28 mouse cellular contexts compared by ENCODE assay signal in the genomic region with DNA sequence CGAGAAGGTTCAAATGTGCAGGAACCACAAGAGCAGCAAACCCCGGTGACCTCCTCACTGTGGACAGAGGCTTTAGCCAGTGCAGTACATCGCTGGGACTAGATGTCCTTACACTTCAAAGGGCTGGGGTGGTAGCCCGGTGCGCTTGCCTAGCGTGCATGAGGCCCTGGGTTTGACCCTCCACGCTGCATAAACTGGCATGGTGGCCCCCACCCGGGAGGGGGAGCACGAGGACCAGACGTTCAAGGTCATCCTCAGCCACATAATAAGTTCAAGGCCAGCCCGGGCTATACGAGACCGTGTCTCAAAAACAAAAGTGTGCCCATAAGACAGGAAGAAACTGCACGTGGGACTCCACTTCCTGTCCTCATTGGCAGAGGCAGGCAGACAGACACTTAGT. TPM values are rescaled to one million over a fixed set of nuclear protein-coding genes. Genes with fewer than 3 reads are reported as not detected.
A peak's percentile ranks its signal among the peaks of the same experiment; 100 is the strongest.
DNase-seq lines count a peak whose midpoint lies in the region; ATAC-seq lines count a peak whose summit lies in the region.
"Had no signal": no experiment of that assay in that cellular context is flagged by ENCODE, and none has a peak within 500 bp of the region (broad histone marks: within the 10 kb centered on the region; RNA-seq: fewer than 3 reads in every experiment).

No protein-coding gene starts in this region.

- H3K4me2 ChIP-seq in forebrain, embryonic 12.5 days = no peak overlapping the region
- H3K4me2 ChIP-seq: embryonic facial prominence, embryonic 13.5 days; embryonic facial prominence, embryonic 15.5 days; forebrain, embryonic 13.5 days; forebrain, embryonic 15.5 days had no signal

- H3K9ac ChIP-seq in forebrain, embryonic 12.5 days = no peak overlapping the region
- H3K9ac ChIP-seq: embryonic facial prominence, embryonic 13.5 days; embryonic facial prominence, embryonic 15.5 days; forebrain, embryonic 13.5 days; forebrain, embryonic 15.5 days; forebrain, postnatal 0 days had no signal

- no peak overlapping the region for H3K27ac ChIP-seq in forebrain, embryonic 12.5 days
- H3K27ac ChIP-seq: embryonic facial prominence, embryonic 13.5 days; embryonic facial prominence, embryonic 15.5 days; forebrain, embryonic 10.5 days; forebrain, embryonic 13.5 days; forebrain, embryonic 15.5 days had no signal

- H3K4me3 ChIP-seq in forebrain, embryonic 12.5 days (replicated peaks) = no peak overlapping the region
- H3K4me3 ChIP-seq: embryonic facial prominence, embryonic 13.5 days; embryonic facial prominence, embryonic 15.5 days; erythroblast, embryonic 14.5 days; forebrain, embryonic 10.5 days; forebrain, embryonic 13.5 days; forebrain, embryonic 15.5 days had no signal

- peaks cover 21% of the 10 kb centered on the region for H3K36me3 ChIP-seq in forebrain, embryonic 12.5 days (replicated peaks)

- H3K27me3 ChIP-seq in forebrain, embryonic 12.5 days = no peaks in the 10 kb centered on the region
- H3K27me3 ChIP-seq: CH12.LX; embryonic facial prominence, embryonic 13.5 days; embryonic facial prominence, embryonic 15.5 days; forebrain, embryonic 13.5 days; forebrain, embryonic 15.5 days; Patski had no signal

- no peaks in the 10 kb centered on the region for H3K4me1 ChIP-seq in forebrain, embryonic 12.5 days
- H3K4me1 ChIP-seq: embryonic facial prominence, embryonic 13.5 days; embryonic facial prominence, embryonic 15.5 days; forebrain, embryonic 13.5 days; forebrain, embryonic 15.5 days had no signal

- 86% methylated on average over 14 of the region's 14 CpGs for WGBS in forebrain, embryonic 12.5 days

- peak; percentile 49 for DNase-seq in adrenal gland, adult 2 months
- no peak for DNase-seq in adrenal gland, postnatal 10 days
- DNase-seq in adrenal gland, postnatal 25 days = peak; percentile 30
- no peak for DNase-seq in adrenal gland, postnatal 4 days (ENCODE audit: low spot score in 2 of 2)
- peak; percentile 54 for DNase-seq in testis, postnatal 10 days (ENCODE audit: low spot score)
- no peak for DNase-seq in testis, postnatal 14 days (ENCODE audit: low spot score)
- DNase-seq in adrenal gland, postnatal 36 days = peak; percentile 23 to 52
- DNase-seq: B cell, adult 2 months; cerebellum, adult 11 months; cerebellum, adult 18-20 months; cerebellum, adult 8-10 months; cerebellum, adult 9-11 months; cerebellum, postnatal 14 days; cerebellum, postnatal 36 days; embryo, embryonic 11 days; forebrain, postnatal 0 days had no signal

- no peak for ATAC-seq in forebrain, embryonic 12.5 days (ENCODE audit: low FRiP score)
- ATAC-seq: activated CD4-positive, CD25-positive, alpha-beta regulatory T cell, adult 4 months; CD4-positive, CD25-positive, alpha-beta regulatory T cell, adult 4 months; forebrain, embryonic 13.5 days; forebrain, embryonic 15.5 days; forebrain, postnatal 0 days; Patski had no signal

- peaks cover 6% of the 10 kb centered on the region; the same call in 1 of the 2 replicates for H3K9me3 ChIP-seq in forebrain, embryonic 12.5 days
- H3K9me3 ChIP-seq: embryonic facial prominence, embryonic 13.5 days; embryonic facial prominence, embryonic 15.5 days; forebrain, embryonic 13.5 days; forebrain, embryonic 15.5 days; G1E had no signal

RNA-seq across cellular contexts. Expression of a gene that starts 19.5 kb away (rescaled TPM):
- 1,000 to 10,000 TPM; 1,220 to 1,287 TPM for total RNA-seq in adrenal gland, adult 2 months (2021)
- 2,538 and 3,200 TPM in 2 replicates for polyA plus RNA-seq in adrenal gland, adult 2 months (2012; rRNA removed)
- 100 to 1,000 TPM; 763 to 803 TPM for total RNA-seq in adrenal gland, postnatal 10 days (2021)
- 1,140 and 1,281 TPM in 2 replicates for total RNA-seq in adrenal gland, postnatal 25 days (2021)
- total RNA-seq in adrenal gland, postnatal 4 days (2021) = 1,000 to 10,000 TPM in 1 of 2 experiments, 100 to 1,000 TPM in 1; 992 to 1,042 TPM
- total RNA-seq in adrenal gland, postnatal 36 days (2021) = 1,000 to 10,000 TPM; 1,300 to 1,490 TPM
- polyA plus RNA-seq in forebrain, embryonic 12.5 days (2016; fragmentation: Nextera tagmentation; extraction: Ambion mirVana) = 856 and 860 TPM in 2 replicates

RNA-seq across cellular contexts. Expression of a gene that starts 51.0 kb away (rescaled TPM):
- 10 to 100 TPM in 1 of 2 experiments, 1 to 10 TPM in 1; 8.9 to 28.6 TPM for total RNA-seq in adrenal gland, adult 2 months (2021)
- polyA plus RNA-seq in adrenal gland, adult 2 months (2012; rRNA removed) = 38.0 and 44.1 TPM in 2 replicates
- 10 to 100 TPM; 23.4 to 26.0 TPM for total RNA-seq in adrenal gland, postnatal 10 days (2021)
- 18.2 and 34.2 TPM in 2 replicates for total RNA-seq in adrenal gland, postnatal 25 days (2021)
- total RNA-seq in adrenal gland, postnatal 4 days (2021) = 10 to 100 TPM; 48.3 to 51.8 TPM
- total RNA-seq in adrenal gland, postnatal 36 days (2021) = 10 to 100 TPM; 16.3 to 23.0 TPM
- polyA plus RNA-seq in forebrain, embryonic 12.5 days (2016; fragmentation: Nextera tagmentation; extraction: Ambion mirVana) = 3.0 and 3.7 TPM in 2 replicates
- polyA plus RNA-seq: erythroblast, embryonic 14.5 days had no signal

Comparison
In these comparisons a context has a peak if more than half of its experiments do, and no peak if none do; other contexts are left out.
1. DNase-seq: peak in adrenal gland, adult 2 months (single experiment), adrenal gland, postnatal 25 days (single experiment), testis, postnatal 10 days (single experiment) and adrenal gland, postnatal 36 days (2 of 2); none in adrenal gland, postnatal 10 days (single experiment), adrenal gland, postnatal 4 days (0 of 2) and testis, postnatal 14 days (single experiment).